Mouse (Mus musculus) E14TG2a.4 (cell line): ENCODE data around the gene Focad.

Experiments
- CTCF ChIP-seq: conservative IDR thresholded peaks from 2 replicates; pipeline ENCODE4 v1.5.1; 2014; ENCODE audit warnings: low read length
- NANOG ChIP-seq: IDR thresholded peaks from 2 replicates; pipeline ENCODE4 v1.6.1; 2014; ENCODE audit warnings: borderline replicate concordance, low read length, mixed read lengths

- TF ChIP-seq CTCF (no peak), NANOG (no peak)
Measured at GRCm38 (mm10) chr4:88081885-88082284, 12.5 kb upstream of the Focad start.
